9 mouse cellular contexts compared by ENCODE assay signal in the genomic region with DNA sequence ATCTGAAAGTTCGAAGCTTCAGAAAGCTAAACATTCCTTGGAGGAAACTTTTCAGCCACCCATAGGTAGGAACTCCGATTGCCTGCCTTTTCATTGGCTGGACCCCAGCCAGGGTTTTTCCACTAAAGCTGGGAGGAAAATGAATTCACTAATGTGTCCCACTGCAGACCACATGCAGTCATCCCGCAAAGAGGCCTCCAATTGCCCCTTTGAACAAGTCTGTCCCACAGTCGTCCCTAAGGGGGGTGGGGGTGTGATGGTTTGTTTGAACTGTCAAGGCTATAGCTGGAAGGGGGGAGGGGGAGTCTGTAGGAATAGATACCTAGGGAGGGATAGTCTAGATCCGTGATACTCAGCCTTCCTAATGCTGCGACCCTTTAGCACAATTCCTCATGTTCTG. TPM values are rescaled to one million over a fixed set of nuclear protein-coding genes. Genes with fewer than 3 reads are reported as not detected.
DNase-seq lines count a peak whose midpoint lies in the region; ATAC-seq lines count a peak whose summit lies in the region.
"Had no signal": no experiment of that assay in that cellular context is flagged by ENCODE, and none has a peak within 500 bp of the region (broad histone marks: within the 10 kb centered on the region; RNA-seq: fewer than 3 reads in every experiment).

No protein-coding gene starts in this region.

- H3K9ac ChIP-seq in embryonic facial prominence, embryonic 12.5 days, result no peak overlapping the region
- H3K9ac ChIP-seq in hindbrain, embryonic 14.5 days, result no peak overlapping the region; the same call in 1 of the 2 replicates
- H3K9ac ChIP-seq in liver, embryonic 11.5 days (ENCODE audit: low read depth, low read length), result no peak overlapping the region

- ATAC-seq in embryonic facial prominence, embryonic 12.5 days (ENCODE audit: insufficient number of reproducible peaks, insufficient read depth, low FRiP score, low TSS enrichment), result no peak
- no peak for ATAC-seq in hindbrain, embryonic 14.5 days (ENCODE audit: low FRiP score)
- ATAC-seq in liver, embryonic 11.5 days (replicated peaks; ENCODE audit: low FRiP score), result no peak

- peak overlapping the region; percentile 41; the same call in 1 of the 2 replicates for H3K4me2 ChIP-seq in embryonic facial prominence, embryonic 12.5 days (replicated peaks)
- H3K4me2 ChIP-seq in hindbrain, embryonic 14.5 days (replicated peaks), result 0 out of 2 replicates have a peak overlapping the region, but pooled peaks have one; percentile 51
- peak overlapping the region; percentile 68 for H3K4me2 ChIP-seq in liver, embryonic 11.5 days

- no peaks in the 10 kb centered on the region for H3K27me3 ChIP-seq in embryonic facial prominence, embryonic 12.5 days
- H3K27me3 ChIP-seq in hindbrain, embryonic 14.5 days (ENCODE audit: control insufficient read depth, insufficient read depth, low read length), result peaks cover 9% of the 10 kb centered on the region; the same call in 1 of the 2 replicates
- H3K27me3 ChIP-seq in liver, embryonic 11.5 days (replicated peaks; ENCODE audit: control insufficient read depth, insufficient read depth, low read length), result no peaks in the 10 kb centered on the region

- H3K4me3 ChIP-seq in embryonic facial prominence, embryonic 12.5 days, result no peak overlapping the region
- no peak overlapping the region for H3K4me3 ChIP-seq in hindbrain, embryonic 14.5 days (replicated peaks; ENCODE audit: low read length)
- peak overlapping the region; percentile 51 for H3K4me3 ChIP-seq in liver, embryonic 11.5 days (ENCODE audit: low read depth, low read length)

- H3K4me1 ChIP-seq in embryonic facial prominence, embryonic 12.5 days, result no peaks in the 10 kb centered on the region
- H3K4me1 ChIP-seq in hindbrain, embryonic 14.5 days (replicated peaks; ENCODE audit: control insufficient read depth, insufficient read depth, low read length), result no peaks in the 10 kb centered on the region
- H3K4me1 ChIP-seq in liver, embryonic 11.5 days (replicated peaks; ENCODE audit: control insufficient read depth, insufficient read depth, low read length), result no peaks in the 10 kb centered on the region

- no peaks in the 10 kb centered on the region for H3K9me3 ChIP-seq in embryonic facial prominence, embryonic 12.5 days
- no peaks in the 10 kb centered on the region for H3K9me3 ChIP-seq in hindbrain, embryonic 14.5 days (ENCODE audit: control insufficient read depth, low read length)
- H3K9me3 ChIP-seq in liver, embryonic 11.5 days (ENCODE audit: control insufficient read depth, low read length), result no peaks in the 10 kb centered on the region

- peak; percentile 8 for DNase-seq in cerebellum, adult 11 months
- no peak for DNase-seq in cerebellum, postnatal 4 days (ENCODE audit: low spot score in 2 of 2)
- peak; percentile 60 for DNase-seq in 3T3-L1 (ENCODE audit: low read depth, low spot score)
- no peak for DNase-seq in hindbrain, embryonic 14.5 days (ENCODE audit: low spot score)
- no peak for DNase-seq in liver, embryonic 11.5 days (ENCODE audit: low spot score)
- DNase-seq in layer of hippocampus, adult 11-12 months (ENCODE audit: low spot score), result no peak
- DNase-seq in ovary, adult 18-20 months (ENCODE audit: low spot score), result no peak

- 0 out of 2 replicates have a peak overlapping the region, but pooled peaks have one; percentile 11 for H3K27ac ChIP-seq in embryonic facial prominence, embryonic 12.5 days
- H3K27ac ChIP-seq in hindbrain, embryonic 14.5 days, result no peak overlapping the region
- H3K27ac ChIP-seq in liver, embryonic 11.5 days (ENCODE audit: low read depth, low read length), result peak overlapping the region; percentile 62; the same call in 1 of the 2 replicates

- no peaks in the 10 kb centered on the region for H3K36me3 ChIP-seq in embryonic facial prominence, embryonic 12.5 days
- H3K36me3 ChIP-seq in hindbrain, embryonic 14.5 days (replicated peaks; ENCODE audit: control insufficient read depth, insufficient read depth), result no peaks in the 10 kb centered on the region
- no peaks in the 10 kb centered on the region for H3K36me3 ChIP-seq in liver, embryonic 11.5 days (ENCODE audit: control insufficient read depth, insufficient read depth, low read length)

- 24% methylated on average over 6 of the region's 6 CpGs for WGBS in embryonic facial prominence, embryonic 12.5 days
- WGBS in hindbrain, embryonic 14.5 days, result 21% methylated on average over 6 of the region's 6 CpGs
- 40% methylated on average over 6 of the region's 6 CpGs for WGBS in liver, embryonic 11.5 days

RNA-seq across cellular contexts. Expression of a gene that starts 1.1 kb away (rescaled TPM):
- 10.3 and 11.5 TPM in 2 replicates for polyA plus RNA-seq in embryonic facial prominence, embryonic 12.5 days (2016; fragmentation: Nextera tagmentation; extraction: Ambion mirVana)
- 6.5 and 7.3 TPM in 2 replicates for polyA plus RNA-seq in hindbrain, embryonic 14.5 days (2014; fragmentation: Nextera tagmentation; extraction: Ambion mirVana)
- 18.1 and 19.1 TPM in 2 replicates for polyA plus RNA-seq in liver, embryonic 11.5 days (2014; fragmentation: Nextera tagmentation; extraction: Ambion mirVana)

RNA-seq across cellular contexts. Expression of a gene that starts 19.3 kb away (rescaled TPM):
- 16.2 and 17.7 TPM in 2 replicates for polyA plus RNA-seq in embryonic facial prominence, embryonic 12.5 days (2016; fragmentation: Nextera tagmentation; extraction: Ambion mirVana)
- 94.8 and 109 TPM in 2 replicates for polyA plus RNA-seq in hindbrain, embryonic 14.5 days (2014; fragmentation: Nextera tagmentation; extraction: Ambion mirVana)
- polyA plus RNA-seq in liver, embryonic 11.5 days (2014; fragmentation: Nextera tagmentation; extraction: Ambion mirVana), result 0.66 and 0.86 TPM in 2 replicates

RNA-seq across cellular contexts. Expression of a gene that starts 32.2 kb away (rescaled TPM):
- 24.8 and 26.5 TPM in 2 replicates for polyA plus RNA-seq in embryonic facial prominence, embryonic 12.5 days (2016; fragmentation: Nextera tagmentation; extraction: Ambion mirVana)
- 4.3 and 7.8 TPM in 2 replicates for polyA plus RNA-seq in hindbrain, embryonic 14.5 days (2014; fragmentation: Nextera tagmentation; extraction: Ambion mirVana)
- polyA plus RNA-seq in liver, embryonic 11.5 days (2014; fragmentation: Nextera tagmentation; extraction: Ambion mirVana), result 32.9 and 34.3 TPM in 2 replicates

RNA-seq across cellular contexts. Expression of a gene that starts 54.0 kb away (rescaled TPM):
- polyA plus RNA-seq in embryonic facial prominence, embryonic 12.5 days (2016; fragmentation: Nextera tagmentation; extraction: Ambion mirVana), result not detected in 2 replicates
- polyA plus RNA-seq in hindbrain, embryonic 14.5 days (2014; fragmentation: Nextera tagmentation; extraction: Ambion mirVana), result 0.08 and 0.13 TPM in 2 replicates
- 0.07 and 0.34 TPM in 2 replicates for polyA plus RNA-seq in liver, embryonic 11.5 days (2014; fragmentation: Nextera tagmentation; extraction: Ambion mirVana)
- polyA plus RNA-seq: testis, adult 2 months had no signal

Comparison
In these comparisons a context has a peak if more than half of its experiments do, and no peak if none do; other contexts are left out.
1. DNase-seq: peak in cerebellum, adult 11 months (single experiment) and 3T3-L1 (single experiment); none in cerebellum, postnatal 4 days (0 of 2), hindbrain, embryonic 14.5 days (single experiment), liver, embryonic 11.5 days (single experiment), layer of hippocampus, adult 11-12 months (single experiment) and ovary, adult 18-20 months (single experiment).
2. Peak in every context shown above with its lines, with median percentiles within 50 percentile points of each other: H3K4me2 ChIP-seq.